Mouse (Mus musculus) lung, embryonic 16.5 days (tissue): ENCODE results near the gene Zfp105. TPM values are rescaled to one million over a fixed set of nuclear protein-coding genes. Genes with fewer than 3 reads are reported as not detected.

Source experiments
- ATAC-seq: fragments of 200-750 bp; cut with Nextera tagmentation; 2 replicates; pipeline ENCODE4 v1.8.0; 2017; ENCODE audit warnings: low read depth, mild to moderate bottlenecking, moderate library complexity
- H3K27ac ChIP-seq: fragments of 300-500 bp; sonication (generic); 2 replicates; pipeline ENCODE4 v1.5.1; 2014; ENCODE audit warnings: mild to moderate bottlenecking, control low read depth, low read length
- H3K27me3 ChIP-seq: fragments of 300-500 bp; sonication (generic); 2 replicates; pipeline ENCODE4 v1.6.1; 2014; ENCODE audit warnings: low read depth, low read length, mixed read lengths; ENCODE audit not compliant: control insufficient read depth, insufficient read depth
- H3K36me3 ChIP-seq: fragments of 300-500 bp; sonication (generic); 2 replicates; pipeline ENCODE4 v1.6.1; 2014; ENCODE audit warnings: low read length; ENCODE audit not compliant: control insufficient read depth, insufficient read depth
- H3K4me1 ChIP-seq: fragments of 300-500 bp; sonication (generic); replicated peaks from 2 replicates; pipeline ENCODE4 v1.6.1; 2014; ENCODE audit warnings: low read length, mixed read lengths; ENCODE audit not compliant: control insufficient read depth, insufficient read depth
- H3K4me2 ChIP-seq: fragments of 300-500 bp; sonication (generic); 2 replicates; pipeline ENCODE4 v1.6.1; 2014; ENCODE audit warnings: low read depth, low read length, control low read depth
- H3K4me3 ChIP-seq: fragments of 300-500 bp; sonication (generic); 2 replicates; pipeline ENCODE4 v1.5.1; 2014; ENCODE audit warnings: mild to moderate bottlenecking, low read length, control low read depth
- H3K9ac ChIP-seq: fragments of 300-500 bp; sonication (generic); 2 replicates; pipeline ENCODE4 v1.6.1; 2014; ENCODE audit warnings: low read length, control low read depth
- H3K9me3 ChIP-seq: fragments of 300-500 bp; sonication (generic); 2 replicates; pipeline ENCODE4 v1.6.1; 2016; ENCODE audit warnings: low read length; ENCODE audit not compliant: control insufficient read depth
- WGBS: fragments of 180-500 bp; shearing (Covaris S2); extraction: QIAGEN DNeasy Blood & Tissue Kit; methylation state at CpG from one replicate; pipeline ENCODE4 v1.1.7; 2014; 5-methylcytosine and 5-hydroxymethylcytosine counted together
- polyA plus RNA-seq: library from polyadenylated mRNA; unstranded; fragments of >200 nt; fragmentation: Nextera tagmentation; extraction: Ambion mirVana; gene quantifications from 2 replicates; pipeline ENCODE4 v1.2.1, GENCODE M21; 2015

Zfp105 gene
- polyA plus RNA-seq, 1 experiment from 2014 or later: 19.5 TPM

DNA sequence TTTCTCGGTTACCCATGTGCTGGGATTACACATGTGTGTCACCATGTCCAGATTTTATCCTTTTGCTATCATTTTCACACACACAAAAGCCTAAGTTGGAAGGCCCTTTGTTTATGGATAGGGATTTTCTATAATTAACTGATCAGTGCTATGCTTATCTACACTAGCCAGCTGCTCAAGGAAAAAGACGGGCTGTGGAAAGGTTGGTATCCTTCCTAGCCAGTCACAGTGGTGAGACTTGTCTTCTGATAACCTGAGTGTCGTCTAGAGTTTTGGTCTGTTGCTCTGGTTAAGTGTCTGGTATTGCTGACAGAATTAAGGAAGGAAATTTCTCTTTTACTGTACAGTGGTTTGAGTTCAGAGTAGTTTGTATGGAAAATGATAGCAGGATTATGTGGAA, 6.0 kb downstream of the Zfp105 start:
- WGBS: 92% methylated on average over 3 of the region's 3 CpGs
- no peak overlapping the region for H3K27ac ChIP-seq
- no peaks in the 10 kb centered on the region for H3K27me3 ChIP-seq
- peaks cover 64% of the 10 kb centered on the region for H3K36me3 ChIP-seq
- no peak overlapping the region for H3K4me3 ChIP-seq
- H3K4me2 ChIP-seq: no peak overlapping the region
- H3K9ac ChIP-seq: no peak overlapping the region
- H3K4me1 ChIP-seq: peaks cover under 1% of the 10 kb centered on the region; the same call in 1 of the 2 replicates
- H3K9me3 ChIP-seq: 0 out of 2 replicates have a peak, but pooled peaks cover 3% of the 10 kb centered on the region
- ATAC-seq: no peak

DNA sequence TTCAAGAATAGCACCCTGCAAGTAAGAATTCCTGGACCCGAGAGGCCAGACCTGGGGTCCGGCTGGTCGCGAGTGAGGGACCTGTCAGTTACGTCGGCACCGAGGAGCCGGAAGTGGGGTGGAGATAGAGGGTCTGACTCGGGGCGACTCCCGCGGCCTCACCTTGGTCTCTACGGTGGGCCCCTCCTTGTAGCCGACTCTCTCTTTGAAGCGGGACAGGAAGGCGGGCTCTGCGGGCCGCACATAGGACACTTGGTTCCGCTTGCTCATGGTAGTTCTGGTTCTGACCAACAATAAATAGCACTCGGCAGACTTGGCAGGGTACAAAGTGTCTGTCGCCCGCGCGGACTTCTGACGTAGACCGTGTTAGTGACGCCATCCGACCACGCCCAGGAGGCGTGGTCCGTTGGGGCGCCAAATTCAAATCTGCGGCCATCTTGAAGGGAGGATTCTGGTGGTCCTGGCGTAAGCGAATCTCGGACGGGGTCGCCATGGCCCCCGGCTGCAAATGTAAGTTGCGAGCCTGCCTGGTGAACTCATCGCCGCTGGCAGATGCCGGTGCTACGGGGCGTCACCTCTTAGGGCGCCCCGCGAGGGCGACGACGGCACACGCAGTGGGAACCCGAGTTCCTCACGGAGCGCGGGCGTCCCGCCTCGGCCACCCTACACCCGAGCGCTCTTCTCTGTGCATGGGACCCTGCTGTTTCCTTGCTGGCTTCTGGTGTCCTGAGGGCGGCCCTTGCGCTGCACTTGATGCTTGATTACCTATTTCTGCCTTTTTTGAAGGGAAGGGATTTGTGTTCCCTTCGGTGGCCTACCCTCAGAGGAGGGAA, 28.0 kb downstream of the Zfp105 start, which contains the start of the genes 1110059G10Rik and Kif15:
Gene 1110059G10Rik, minus strand, starts transcription at position 358 of the 833 bp plus-strand sequence.
Gene Kif15, plus strand, starts transcription at position 404 of the 833 bp plus-strand sequence.
- Histone ChIP-seq H3K4me3 (peak within 1 kb of the TSS; percentile 70), H3K36me3 (peaks cover 2% of the 10 kb centered on the region), H3K9ac (peak within 1 kb of the TSS; percentile 83), H3K27ac (peak within 1 kb of the TSS; percentile 69), H3K4me2 (peak within 1 kb of the TSS; percentile 80), H3K27me3 (no peaks in the 10 kb centered on the region), H3K4me1 (peaks cover 14% of the 10 kb centered on the region), H3K9me3 (no peaks in the 10 kb centered on the region)
- under 1% methylated on average over 64 of the region's 64 CpGs for WGBS
- peak; percentile 99 for ATAC-seq

Other genes with a start within 250 kb of the Zfp105 start
- gene Topaz1, start 175.7 kb upstream of the Zfp105 start, polyA plus RNA-seq: not detected in 2 replicates
- 6.4 and 7.4 TPM in 2 replicates for gene Tcaim, start 117.5 kb upstream of the Zfp105 start, polyA plus RNA-seq
- gene Gm35549, start 79.0 kb upstream of the Zfp105 start, polyA plus RNA-seq: 0.44 and 0.75 TPM in 2 replicates
- 79.4 and 80.6 TPM in 2 replicates for gene Zfp445, start 57.1 kb upstream of the Zfp105 start, polyA plus RNA-seq
- 5.3 and 6.0 TPM in 2 replicates for gene Zkscan7, start 37.4 kb upstream of the Zfp105 start, polyA plus RNA-seq
- gene 1110059G10Rik, start 27.9 kb downstream of the Zfp105 start, polyA plus RNA-seq: 29.6 and 34.6 TPM in 2 replicates
- 54.3 and 55.6 TPM in 2 replicates for gene Kif15, start 28.0 kb downstream of the Zfp105 start, polyA plus RNA-seq
- 18.8 and 23.0 TPM in 2 replicates for gene Tmem42, start 98.3 kb downstream of the Zfp105 start, polyA plus RNA-seq
- 0.26 and 0.60 TPM in 2 replicates for gene Tgm4, start 111.7 kb downstream of the Zfp105 start, polyA plus RNA-seq
- gene Zdhhc3, start 190.1 kb downstream of the Zfp105 start, polyA plus RNA-seq: 74.6 and 76.4 TPM in 2 replicates
- 120 and 123 TPM in 2 replicates for gene Exosc7, start 190.1 kb downstream of the Zfp105 start, polyA plus RNA-seq
- gene Clec3b, start 227.9 kb downstream of the Zfp105 start, polyA plus RNA-seq: 3.1 and 5.4 TPM in 2 replicates